Mouse (Mus musculus): Measurements from ENCODE around the gene Car15.

DNA sequence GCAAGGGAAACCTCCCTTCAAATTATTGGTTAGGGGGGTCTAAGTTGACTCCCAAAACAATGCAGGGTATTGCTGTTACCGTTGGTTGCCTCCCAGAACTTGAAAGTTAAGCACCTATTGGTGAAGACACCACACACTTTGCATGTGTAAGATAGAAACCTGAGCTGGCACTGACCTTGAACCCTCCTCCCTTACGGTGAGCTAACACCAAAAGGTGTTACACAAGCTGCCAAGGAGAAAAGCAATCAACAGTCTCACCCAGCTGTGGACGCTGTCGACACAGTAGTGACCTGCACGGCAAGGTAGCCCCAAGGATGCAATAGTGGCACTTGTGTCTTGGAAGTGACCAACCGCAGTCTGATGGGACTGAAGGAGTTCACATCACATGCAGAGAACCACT is 46.0 kb upstream of the Car15 start:
- no peak for TF ChIP-seq GATA1 (IDR thresholded peaks at IDR 0.05; ENCODE audit: borderline replicate concordance, low read length)
- TF ChIP-seq FLI1 (IDR thresholded peaks at IDR 0.05; ENCODE audit: low read length): no peak
